Comparison of ENCODE assay signal across 15 mouse cellular contexts in the genomic region with DNA sequence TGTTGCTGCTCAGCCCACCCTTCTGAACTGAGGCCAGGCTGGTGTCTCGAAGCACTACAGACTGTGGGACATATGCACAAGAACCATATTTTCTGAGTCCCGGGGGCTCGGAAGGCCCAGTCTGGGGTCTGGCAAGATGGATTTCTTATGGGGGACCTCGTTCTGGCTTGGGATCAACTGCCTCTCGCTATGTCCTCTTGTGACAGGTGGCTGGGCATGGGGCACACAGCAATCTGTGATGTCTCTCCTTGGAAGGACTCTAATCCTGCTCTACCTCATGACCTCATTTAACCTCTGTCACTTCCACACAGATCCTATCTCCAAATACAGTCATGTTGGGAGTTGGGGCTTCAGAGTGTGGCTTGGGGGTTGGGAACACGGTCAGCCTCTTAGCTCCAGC.
"Had no signal": no experiment of that assay in that cellular context is flagged by ENCODE, and none has a peak within 500 bp of the region (broad histone marks: within the 10 kb centered on the region; RNA-seq: fewer than 3 reads in every experiment).

No protein-coding gene starts in this region.

- H3K9ac ChIP-seq: limb, embryonic 15.5 days; liver, embryonic 12.5 days; lung, embryonic 14.5 days; neural tube, embryonic 15.5 days had no signal

- DNase-seq: layer of hippocampus, adult 9-11 months; layer of hippocampus, postnatal 36 days; lung, embryonic 14.5 days; lung, postnatal 10 days; lung, postnatal 4 days; midbrain, embryonic 14.5 days; right cerebral cortex, adult 18-20 months; right cerebral cortex, postnatal 25 days; thymus, postnatal 4 days had no signal

- H3K36me3 ChIP-seq: limb, embryonic 15.5 days; midbrain, embryonic 10.5 days; neural tube, embryonic 15.5 days had no signal

- ATAC-seq: liver, embryonic 12.5 days had no signal

- H3K4me3 ChIP-seq: limb, embryonic 15.5 days; liver, embryonic 12.5 days; midbrain, embryonic 10.5 days; myocyte; neural tube, embryonic 15.5 days had no signal

- H3K4me2 ChIP-seq: limb, embryonic 15.5 days; liver, embryonic 12.5 days; lung, embryonic 14.5 days; neural tube, embryonic 15.5 days had no signal

- H3K9me3 ChIP-seq: limb, embryonic 15.5 days; liver, embryonic 12.5 days; midbrain, embryonic 10.5 days; neural tube, embryonic 15.5 days had no signal

- H3K4me1 ChIP-seq: limb, embryonic 15.5 days; liver, embryonic 12.5 days had no signal

- H3K27ac ChIP-seq: limb, embryonic 15.5 days; liver, embryonic 12.5 days; midbrain, embryonic 10.5 days; neural tube, embryonic 15.5 days; stomach, postnatal 0 days had no signal

- H3K27me3 ChIP-seq: limb, embryonic 15.5 days; liver, embryonic 12.5 days; neural tube, embryonic 15.5 days had no signal
